In the genomic region with DNA sequence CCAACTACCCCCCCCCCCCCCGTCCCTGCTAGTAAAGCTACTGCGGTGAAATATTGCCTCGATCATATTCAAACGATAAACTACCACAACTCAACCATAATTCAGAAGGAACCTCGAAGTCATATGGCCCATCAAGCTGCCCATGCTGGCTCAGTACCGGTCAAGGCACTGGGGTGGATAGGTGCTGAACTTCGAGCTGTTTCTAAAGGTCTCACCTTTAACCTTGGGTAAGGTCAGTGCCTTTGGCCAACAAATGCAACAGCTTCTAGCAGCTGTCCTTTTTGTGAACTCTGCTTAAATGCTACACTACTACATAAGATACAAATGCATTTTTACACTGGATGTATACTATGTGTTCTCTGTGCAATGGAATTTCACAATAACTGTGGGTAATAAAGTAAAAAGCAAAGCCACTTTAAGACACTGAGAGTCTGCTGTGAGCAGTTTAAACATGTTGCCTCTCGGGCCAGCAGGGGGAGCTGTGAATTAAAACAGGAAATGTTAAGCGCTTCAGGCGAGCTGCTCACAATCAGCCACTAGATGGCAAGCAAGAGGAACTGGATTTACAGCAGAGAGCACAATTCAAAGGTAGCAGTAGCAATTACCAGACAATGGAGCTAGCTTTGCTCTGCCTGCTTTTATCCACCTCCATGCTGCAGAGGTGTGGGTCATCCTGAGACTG, we compare ENCODE assay signal across 8 mouse cellular contexts. TPM values are rescaled to one million over a fixed set of nuclear protein-coding genes. Genes with fewer than 3 reads are reported as not detected.
DNase-seq lines count a peak whose midpoint lies in the region; ATAC-seq lines count a peak whose summit lies in the region.

No protein-coding gene starts in this region.

- H3K9ac ChIP-seq in embryonic facial prominence, embryonic 11.5 days (replicated peaks; ENCODE audit: low read length), result no peak overlapping the region
- H3K9ac ChIP-seq in midbrain, embryonic 15.5 days, result 0 out of 2 replicates have a peak overlapping the region, but pooled peaks have one; percentile 4

- no peak overlapping the region for H3K4me3 ChIP-seq in embryonic facial prominence, embryonic 11.5 days (ENCODE audit: low read depth, low read length)
- no peak overlapping the region for H3K4me3 ChIP-seq in limb, embryonic 10.5 days
- H3K4me3 ChIP-seq in midbrain, embryonic 15.5 days, result no peak overlapping the region

- H3K4me2 ChIP-seq in embryonic facial prominence, embryonic 11.5 days (ENCODE audit: low read depth, low read length), result no peak overlapping the region
- no peak overlapping the region for H3K4me2 ChIP-seq in midbrain, embryonic 15.5 days

- H3K9me3 ChIP-seq in embryonic facial prominence, embryonic 11.5 days (replicated peaks; ENCODE audit: control insufficient read depth, low read length), result no peaks in the 10 kb centered on the region
- no peaks in the 10 kb centered on the region for H3K9me3 ChIP-seq in limb, embryonic 10.5 days (replicated peaks)
- no peaks in the 10 kb centered on the region for H3K9me3 ChIP-seq in midbrain, embryonic 15.5 days

- H3K4me1 ChIP-seq in embryonic facial prominence, embryonic 11.5 days (ENCODE audit: control insufficient read depth, insufficient read depth, low read length), result no peaks in the 10 kb centered on the region
- peaks cover 12% of the 10 kb centered on the region for H3K4me1 ChIP-seq in limb, embryonic 10.5 days
- no peaks in the 10 kb centered on the region for H3K4me1 ChIP-seq in midbrain, embryonic 15.5 days

- H3K27me3 ChIP-seq in embryonic facial prominence, embryonic 11.5 days (ENCODE audit: control insufficient read depth, insufficient read depth, low read length), result no peaks in the 10 kb centered on the region
- no peaks in the 10 kb centered on the region for H3K27me3 ChIP-seq in limb, embryonic 10.5 days (ENCODE audit: low read depth, poor library complexity, severe bottlenecking)
- H3K27me3 ChIP-seq in midbrain, embryonic 15.5 days (replicated peaks), result no peaks in the 10 kb centered on the region

- H3K36me3 ChIP-seq in embryonic facial prominence, embryonic 11.5 days (replicated peaks; ENCODE audit: control insufficient read depth, insufficient read depth, low read depth, low read length), result peaks cover 7% of the 10 kb centered on the region
- H3K36me3 ChIP-seq in limb, embryonic 10.5 days, result peaks cover 52% of the 10 kb centered on the region
- peaks cover 8% of the 10 kb centered on the region; the same call in 1 of the 2 replicates for H3K36me3 ChIP-seq in midbrain, embryonic 15.5 days (replicated peaks)

- 62% methylated on average over 10 of the region's 10 CpGs for WGBS in embryonic facial prominence, embryonic 11.5 days
- 61% methylated on average over 10 of the region's 10 CpGs for WGBS in limb, embryonic 10.5 days
- 57% methylated on average over 10 of the region's 10 CpGs for WGBS in midbrain, embryonic 15.5 days

- DNase-seq in 3134 (ENCODE audit: extremely low read depth, insufficient read length, low spot score), result peak; percentile 51
- peak; percentile 93 for DNase-seq in adrenal gland, postnatal 14 days
- peak; percentile 96 for DNase-seq in embryonic facial prominence, embryonic 11.5 days (ENCODE audit: low spot score)
- DNase-seq in kidney, adult 18-20 months, result peak; percentile 93
- peak; percentile 92 for DNase-seq in limb, embryonic 10.5 days (ENCODE audit: low spot score)
- peak; percentile 81 to 95 for DNase-seq in spleen, postnatal 10 days (ENCODE audit: low spot score in 2 of 2)

- ATAC-seq in embryonic facial prominence, embryonic 11.5 days (replicated peaks; ENCODE audit: insufficient number of reproducible peaks, low FRiP score, low TSS enrichment, low read depth), result peak; percentile 41; the same call in 1 of the 2 replicates
- ATAC-seq in granulocyte monocyte progenitor cell, adult 5-6 weeks (replicated peaks; ENCODE audit: poor library complexity, severe bottlenecking), result peak; percentile 99
- ATAC-seq in midbrain, embryonic 15.5 days (replicated peaks), result peak; percentile 82

- no peak overlapping the region for H3K27ac ChIP-seq in embryonic facial prominence, embryonic 11.5 days (replicated peaks; ENCODE audit: low read depth, low read length)
- no peak overlapping the region for H3K27ac ChIP-seq in limb, embryonic 10.5 days
- H3K27ac ChIP-seq in midbrain, embryonic 15.5 days, result peak overlapping the region; percentile 58

RNA-seq across cellular contexts. Expression of gene Ldhal6b, which starts 10.7 kb away (rescaled TPM):
- 1.1 and 1.5 TPM in 2 replicates for total RNA-seq in adrenal gland, postnatal 14 days (2021)
- not detected in 2 replicates for polyA plus RNA-seq in embryonic facial prominence, embryonic 11.5 days (2014; fragmentation: Nextera tagmentation; extraction: Ambion mirVana)
- 1.4 and 6.5 TPM in 2 replicates for total RNA-seq in granulocyte monocyte progenitor cell, adult 5-6 weeks (2014; fragmentation: Nextera tagmentation)
- total RNA-seq in granulocyte monocyte progenitor cell, adult 5-6 weeks (2017), result not detected in 2 replicates
- polyA plus RNA-seq in limb, embryonic 10.5 days (2016; fragmentation: Nextera tagmentation; extraction: Ambion mirVana), result not detected in 2 replicates
- polyA plus RNA-seq in midbrain, embryonic 15.5 days (2015; fragmentation: Nextera tagmentation; extraction: Ambion mirVana), result not detected in 2 replicates

RNA-seq across cellular contexts. Expression of gene Tmem242, which starts 10.8 kb away (rescaled TPM):
- 121 and 126 TPM in 2 replicates for total RNA-seq in adrenal gland, postnatal 14 days (2021)
- polyA plus RNA-seq in embryonic facial prominence, embryonic 11.5 days (2014; fragmentation: Nextera tagmentation; extraction: Ambion mirVana), result 155 and 160 TPM in 2 replicates
- total RNA-seq in granulocyte monocyte progenitor cell, adult 5-6 weeks (2014; fragmentation: Nextera tagmentation), result 52.6 and 66.6 TPM in 2 replicates
- 48.4 and 54.3 TPM in 2 replicates for total RNA-seq in granulocyte monocyte progenitor cell, adult 5-6 weeks (2017)
- polyA plus RNA-seq in limb, embryonic 10.5 days (2016; fragmentation: Nextera tagmentation; extraction: Ambion mirVana), result 125 and 130 TPM in 2 replicates
- polyA plus RNA-seq in midbrain, embryonic 15.5 days (2015; fragmentation: Nextera tagmentation; extraction: Ambion mirVana), result 93.6 and 96.3 TPM in 2 replicates

Comparison
In these comparisons a context has a peak if more than half of its experiments do, and no peak if none do; other contexts are left out.
1. ATAC-seq: peak in every context shown above with its lines; median percentile 99 in granulocyte monocyte progenitor cell, adult 5-6 weeks; 82 in midbrain, embryonic 15.5 days; 41 in embryonic facial prominence, embryonic 11.5 days.